Mouse (Mus musculus) MEL (cell line): ENCODE measurements around the gene Tst. TPM values are rescaled to one million over a fixed set of nuclear protein-coding genes. Genes with fewer than 3 reads are reported as not detected.

Source experiments
- DNase-seq: peaks from one replicate; pipeline ENCODE4 v3.0.0; 2011; ENCODE audit warnings: low read depth, low spot score
- H3K27ac ChIP-seq: 2 replicates; pipeline ENCODE4 v1.5.1; 2012; ENCODE audit warnings: low read depth, mild to moderate bottlenecking, control low read depth, low read length, moderate library complexity; ENCODE audit not compliant: control insufficient read depth
- H3K27me3 ChIP-seq, 2 experiments: fragments of 150-350 bp in 1 of 2; sonication (generic) in 1 of 2; 2 replicates each; pipeline ENCODE4 v1.6.1; 2012; ENCODE audit warnings: low read length in 2 of 2, mild to moderate bottlenecking in 2 of 2, improper control_type of control experiment in 1 of 2, moderate library complexity in 1 of 2; ENCODE audit not compliant: insufficient read depth in 2 of 2, control insufficient read depth in 1 of 2
- H3K36me3 ChIP-seq, 2 experiments: 2 replicates each; pipeline ENCODE4 v1.6.1; 2012 to 2014; ENCODE audit warnings: low read length in 2 of 2, improper control_type of control experiment in 1 of 2, inconsistent platforms in 1 of 2, mild to moderate bottlenecking in 1 of 2; ENCODE audit not compliant: insufficient read depth in 2 of 2, control insufficient read depth in 1 of 2
- H3K4me1 ChIP-seq, 2 experiments: fragments of 150-350 bp in 1 of 2; sonication (generic) in 1 of 2; 2 replicates each; pipeline ENCODE4 v1.6.1; 2012; ENCODE audit warnings: low read length in 2 of 2, improper control_type of control experiment in 1 of 2, mild to moderate bottlenecking in 1 of 2; ENCODE audit not compliant: insufficient read depth in 2 of 2, control insufficient read depth in 1 of 2
- H3K4me3 ChIP-seq, 2 experiments: fragments of 150-350 bp in 1 of 2; sonication (generic) in 1 of 2; 2 replicates each; pipeline ENCODE4 v1.5.1; 2012; ENCODE audit warnings: low read depth in 2 of 2, low read length in 2 of 2, mild to moderate bottlenecking in 2 of 2, moderate library complexity in 2 of 2, control low read depth in 1 of 2, improper control_type of control experiment in 1 of 2; ENCODE audit not compliant: control insufficient read depth in 1 of 2, insufficient read depth in 1 of 2
- H3K79me2 ChIP-seq: 2 replicates; pipeline ENCODE4 v1.6.1; 2012; ENCODE audit warnings: mild to moderate bottlenecking, low read length, moderate library complexity; ENCODE audit not compliant: control insufficient read depth, poor library complexity, insufficient read depth
- H3K9ac ChIP-seq: 2 replicates; pipeline ENCODE4 v1.6.1; 2012; ENCODE audit warnings: low read depth, mild to moderate bottlenecking, control low read depth, low read length, moderate library complexity; ENCODE audit not compliant: control insufficient read depth, poor library complexity, severe bottlenecking
- H3K9me3 ChIP-seq: fragments of 150-350 bp; sonication (generic); replicated peaks from 2 replicates; pipeline ENCODE4 v1.6.1; 2012; ENCODE audit warnings: mild to moderate bottlenecking, low read length, improper control_type of control experiment, moderate library complexity; ENCODE audit not compliant: insufficient read depth
- CHD1 ChIP-seq: IDR thresholded peaks from 2 replicates; pipeline ENCODE4 v1.6.1; 2012; ENCODE audit warnings: low read depth, mild to moderate bottlenecking, inconsistent platforms, low read length, improper control_type of control experiment
- CHD2 ChIP-seq: IDR thresholded peaks from 2 replicates; pipeline ENCODE4 v1.6.1; 2011; ENCODE audit warnings: low read length, improper control_type of control experiment
- CTCF ChIP-seq, 3 experiments: IDR thresholded peaks in 2 of 3; conservative IDR thresholded peaks in 1 of 3; 2 replicates each; pipeline ENCODE4 v1.5.1; 2011 to 2012; ENCODE audit warnings: low read length in 3 of 3, low read depth in 2 of 3, mild to moderate bottlenecking in 2 of 3, improper control_type of control experiment in 1 of 3, inconsistent platforms in 1 of 3, mixed read lengths in 1 of 3, moderate library complexity in 1 of 3; ENCODE audit not compliant: control insufficient read depth in 1 of 3, insufficient read depth in 1 of 3, poor library complexity in 1 of 3, severe bottlenecking in 1 of 3
- E2F4 ChIP-seq: IDR thresholded peaks from 2 replicates; pipeline ENCODE4 v1.6.1; 2011; ENCODE audit warnings: low read depth, low read length, improper control_type of control experiment, borderline replicate concordance
- ELF1 ChIP-seq: IDR thresholded peaks from 2 replicates; pipeline ENCODE4 v1.6.1; 2014; ENCODE audit warnings: low read depth, mild to moderate bottlenecking, inconsistent platforms, low read length, improper control_type of control experiment, moderate library complexity
- EP300 ChIP-seq, 2 experiments: IDR thresholded peaks; 2 replicates each; pipeline ENCODE4 v1.6.1; 2011; ENCODE audit warnings: improper control_type of control experiment in 2 of 2, low read length in 2 of 2, low read depth in 1 of 2, mild to moderate bottlenecking in 1 of 2
- ETS1 ChIP-seq: IDR thresholded peaks from 2 replicates; pipeline ENCODE4 v1.6.1; 2012; ENCODE audit warnings: low read depth, mild to moderate bottlenecking, inconsistent platforms, low read length, improper control_type of control experiment, moderate library complexity
- GATA1 ChIP-seq: IDR thresholded peaks from 2 replicates; pipeline ENCODE4 v1.6.1; 2011; ENCODE audit warnings: low read depth, low read length, improper control_type of control experiment
- HCFC1 ChIP-seq: IDR thresholded peaks from 2 replicates; pipeline ENCODE4 v1.6.1; 2012; ENCODE audit warnings: low read depth, mild to moderate bottlenecking, inconsistent platforms, low read length, improper control_type of control experiment, moderate library complexity
- MAFK ChIP-seq: IDR thresholded peaks from 2 replicates; pipeline ENCODE4 v1.6.1; 2011; ENCODE audit warnings: low read depth, mild to moderate bottlenecking, low read length, improper control_type of control experiment, borderline replicate concordance
- MEF2A ChIP-seq: IDR thresholded peaks from 2 replicates; pipeline ENCODE4 v1.6.1; 2014; ENCODE audit warnings: low read depth, mild to moderate bottlenecking, inconsistent platforms, low read length, improper control_type of control experiment; ENCODE audit not compliant: poor library complexity, insufficient replicate concordance, severe bottlenecking; ENCODE audit errors: extremely low read depth
- MYB ChIP-seq: IDR thresholded peaks from 2 replicates; pipeline ENCODE4 v1.6.1; 2011; ENCODE audit warnings: mild to moderate bottlenecking, low read depth, low read length, improper control_type of control experiment
- MYC ChIP-seq: IDR thresholded peaks from 2 replicates; pipeline ENCODE4 v1.6.1; 2011; ENCODE audit warnings: low read depth, mild to moderate bottlenecking, low read length, improper control_type of control experiment, moderate library complexity
- POLR2A ChIP-seq, 2 experiments: IDR thresholded peaks; 2 replicates each; pipeline ENCODE4 v1.6.1; 2011 to 2012; ENCODE audit warnings: low read length in 2 of 2, mild to moderate bottlenecking in 2 of 2, control low read depth in 1 of 2, improper control_type of control experiment in 1 of 2, low read depth in 1 of 2, moderate library complexity in 1 of 2; ENCODE audit not compliant: control insufficient read depth in 1 of 2, insufficient read depth in 1 of 2, poor library complexity in 1 of 2
- POLR2AphosphoS2 ChIP-seq: IDR thresholded peaks from 2 replicates; pipeline ENCODE4 v1.6.1; 2011; ENCODE audit warnings: low read length, improper control_type of control experiment
- RAD21 ChIP-seq: IDR thresholded peaks from 2 replicates; pipeline ENCODE4 v1.6.1; 2011; ENCODE audit warnings: mild to moderate bottlenecking, low read depth, low read length, improper control_type of control experiment
- SMC3 ChIP-seq: IDR thresholded peaks from 2 replicates; pipeline ENCODE4 v1.6.1; 2011; ENCODE audit warnings: low read depth, low read length, improper control_type of control experiment
- USF2 ChIP-seq, 2 experiments: IDR thresholded peaks; 2 replicates each; pipeline ENCODE4 v1.6.1; 2011 to 2012; ENCODE audit warnings: improper control_type of control experiment in 2 of 2, low read length in 2 of 2, borderline replicate concordance in 1 of 2, inconsistent platforms in 1 of 2, low read depth in 1 of 2, mild to moderate bottlenecking in 1 of 2; ENCODE audit not compliant: insufficient read depth in 1 of 2
- ZC3H11A ChIP-seq: IDR thresholded peaks from 2 replicates; pipeline ENCODE4 v1.6.1; 2012; ENCODE audit warnings: low read depth, mild to moderate bottlenecking, inconsistent platforms, low read length, improper control_type of control experiment
- ZMIZ1 ChIP-seq: IDR thresholded peaks from 2 replicates; pipeline ENCODE4 v1.6.1; 2012; ENCODE audit warnings: low read depth, mild to moderate bottlenecking, inconsistent platforms, low read length, improper control_type of control experiment, moderate library complexity
- polyA plus RNA-seq, 2 experiments: library from polyadenylated mRNA; stranded (reverse) in 1 of 2; unstranded in 1 of 2; fragments of >175 nt in 1 of 2; fragments of >200 nt in 1 of 2; gene quantifications; 2 replicates each; pipeline versions ENCODE4 v1.2.1 to v1.2.4; 2012; ENCODE audit warnings: low replicate concordance in 2 of 2, low read depth in 1 of 2; ENCODE audit not compliant: insufficient read length in 2 of 2, insufficient read depth in 1 of 2, missing spikeins in 1 of 2
- total RNA-seq: library from RNA; depleted of rRNA; stranded (reverse); fragments of 300-350 nt; gene quantifications from 2 replicates; pipeline ENCODE4 v1.2.3, GENCODE M21; 2012

The Tst gene
- total and polyA plus RNA-seq, 3 experiments, result 29.5 to 34.8 TPM; not detected in 1

GRCm38 (mm10) chr15:78442231-78442630, 36.5 kb upstream of the Tst start:
- no peak for TF ChIP-seq GATA1
- TF ChIP-seq CTCF (IDR thresholded peaks at IDR 0.05 in 2 of 3, conservative IDR thresholded peaks at IDR 0.05 in 1 of 3; ENCODE audit: control insufficient read depth in 1 of 3, insufficient read depth in 1 of 3, low read depth in 2 of 3, low read length in 3 of 3, poor library complexity in 1 of 3, severe bottlenecking in 1 of 3), result no peak
- no peak for TF ChIP-seq SMC3
- TF ChIP-seq USF2 (IDR thresholded peaks at IDR 0.05; ENCODE audit: borderline replicate concordance in 1 of 2, insufficient read depth in 1 of 2, low read depth in 1 of 2, low read length in 2 of 2), result no peak
- TF ChIP-seq EP300 (IDR thresholded peaks at IDR 0.05; ENCODE audit: low read depth in 1 of 2, low read length in 2 of 2), result no peak
- no peak for TF ChIP-seq MYC
- no peak for TF ChIP-seq ETS1
- TF ChIP-seq ZMIZ1, result no peak
- TF ChIP-seq MEF2A, result no peak
- H3K27me3 ChIP-seq, result no peaks in the 10 kb centered on the region

GRCm38 (mm10) chr15:78438973-78439372, 33.3 kb upstream of the Tst start:
- Histone ChIP-seq H3K36me3 (peaks cover 0 to 7% of the 10 kb centered on the region in 2 experiments; a peak in 2 of 4 replicates), H3K9ac (no peak overlapping the region)
- TF ChIP-seq MAFK (no peak), CHD2 (no peak), MYB (no peak), CTCF (IDR thresholded peaks at IDR 0.05 in 2 of 3, conservative IDR thresholded peaks at IDR 0.05 in 1 of 3; ENCODE audit: control insufficient read depth in 1 of 3, insufficient read depth in 1 of 3, low read depth in 2 of 3, low read length in 3 of 3, poor library complexity in 1 of 3, severe bottlenecking in 1 of 3) (no peak), ETS1 (no peak), ELF1 (no peak), CHD1 (no peak), RAD21 (no peak), HCFC1 (no peak), POLR2AphosphoS2 (no peak), MEF2A (no peak), ZC3H11A (no peak), E2F4 (no peak), POLR2A (IDR thresholded peaks at IDR 0.05; ENCODE audit: control insufficient read depth in 1 of 2, insufficient read depth in 1 of 2, low read depth in 1 of 2, low read length in 2 of 2, poor library complexity in 1 of 2) (no peak)
- TF ChIP-seq, all 39 proteins: peak for 0
- H3K9me3 ChIP-seq, result no peaks in the 10 kb centered on the region
- peaks cover 13 to 21% of the 10 kb centered on the region in 2 experiments for H3K4me1 ChIP-seq
- no peak overlapping the region for H3K27ac ChIP-seq
- no peaks in the 10 kb centered on the region for H3K79me2 ChIP-seq
- no peak overlapping the region for H3K4me3 ChIP-seq
- H3K27me3 ChIP-seq, result no peaks in the 10 kb centered on the region
- no peak for DNase-seq

More at GRCm38 (mm10) chr15:78442231-78442630, 36.5 kb upstream of the Tst start:
- Histone ChIP-seq H3K9ac (no peak overlapping the region), H3K4me3 (no peak overlapping the region), H3K79me2 (no peaks in the 10 kb centered on the region), H3K36me3 (peaks cover 0 to 7% of the 10 kb centered on the region in 2 experiments; a peak in 2 of 4 replicates), H3K9me3 (no peaks in the 10 kb centered on the region), H3K4me1 (peaks cover 13 to 16% of the 10 kb centered on the region in 2 experiments), H3K27ac (no peak overlapping the region)
- DNase-seq, result no peak
